Mouse (Mus musculus) embryonic facial prominence, embryonic 11.5 days (tissue): ENCODE results near the gene Drosha. TPM values are rescaled to one million over a fixed set of nuclear protein-coding genes. Genes with fewer than 3 reads are reported as not detected.

Experiments used
- ATAC-seq: fragments of 200-750 bp; cut with Nextera tagmentation; replicated peaks from 2 replicates; pipeline ENCODE4 v1.8.0; 2017; ENCODE audit warnings: low read depth; ENCODE audit not compliant: insufficient number of reproducible peaks, low FRiP score, low TSS enrichment
- DNase-seq: peaks from one replicate; pipeline ENCODE4 v3.0.0-alpha.2; 2015; ENCODE audit warnings: low spot score
- H3K27ac ChIP-seq: fragments of 300-500 bp; sonication (generic); replicated peaks from 2 replicates; pipeline ENCODE4 v1.5.1; 2014; ENCODE audit warnings: mild to moderate bottlenecking, low read depth, low read length, control low read depth
- H3K27me3 ChIP-seq: fragments of 300-500 bp; sonication (generic); 2 replicates; pipeline ENCODE4 v1.6.1; 2014; ENCODE audit warnings: mild to moderate bottlenecking, low read length, moderate library complexity, mixed read lengths; ENCODE audit not compliant: control insufficient read depth, insufficient read depth
- H3K36me3 ChIP-seq: fragments of 300-500 bp; sonication (generic); replicated peaks from 2 replicates; pipeline ENCODE4 v1.6.1; 2014; ENCODE audit warnings: low read depth, mild to moderate bottlenecking, low read length, moderate library complexity, mixed read lengths; ENCODE audit not compliant: control insufficient read depth, insufficient read depth
- H3K4me1 ChIP-seq: fragments of 300-500 bp; sonication (generic); 2 replicates; pipeline ENCODE4 v1.6.1; 2014; ENCODE audit warnings: low read length, mixed read lengths; ENCODE audit not compliant: control insufficient read depth, insufficient read depth
- H3K4me2 ChIP-seq: fragments of 300-500 bp; sonication (generic); 2 replicates; pipeline ENCODE4 v1.6.1; 2014; ENCODE audit warnings: low read depth, mild to moderate bottlenecking, control low read depth, low read length, moderate library complexity
- H3K4me3 ChIP-seq: fragments of 300-500 bp; sonication (generic); 2 replicates; pipeline ENCODE4 v1.5.1; 2014; ENCODE audit warnings: low read depth, low read length, control low read depth
- H3K9ac ChIP-seq: fragments of 300-500 bp; sonication (generic); replicated peaks from 2 replicates; pipeline ENCODE4 v1.6.1; 2014; ENCODE audit warnings: mild to moderate bottlenecking, control low read depth, low read length
- H3K9me3 ChIP-seq: fragments of 300-500 bp; sonication (generic); replicated peaks from 2 replicates; pipeline ENCODE4 v1.6.1; 2016; ENCODE audit warnings: mild to moderate bottlenecking, low read length, inconsistent platforms, mixed read lengths; ENCODE audit not compliant: control insufficient read depth
- WGBS: fragments of 180-500 bp; shearing (Covaris S2); extraction: QIAGEN DNeasy Blood & Tissue Kit; methylation state at CpG from one replicate; pipeline ENCODE4 v1.1.7; 2014; 5-methylcytosine and 5-hydroxymethylcytosine counted together
- polyA plus RNA-seq: library from polyadenylated mRNA; unstranded; fragments of >200 nt; fragmentation: Nextera tagmentation; extraction: Ambion mirVana; gene quantifications from 2 replicates; pipeline ENCODE4 v1.2.1, GENCODE M21; 2014

The Drosha gene
- polyA plus RNA-seq, 1 experiment from 2014 or later, result 79.0 TPM

GRCm38 (mm10) chr15:12817592-12817991 lies 7.0 kb upstream of the Drosha start:
- Histone ChIP-seq H3K4me2 (no peak overlapping the region), H3K27ac (no peak overlapping the region), H3K4me3 (no peak overlapping the region), H3K9ac (no peak overlapping the region), H3K4me1 (no peaks in the 10 kb centered on the region), H3K9me3 (no peaks in the 10 kb centered on the region), H3K27me3 (no peaks in the 10 kb centered on the region), H3K36me3 (peaks cover 24% of the 10 kb centered on the region)
- 96% methylated on average over 8 of the region's 8 CpGs for WGBS
- no peak for ATAC-seq
- DNase-seq, result no peak

- peaks cover 10% of the 10 kb centered on the region; the same call in 1 of the 2 replicates for H3K36me3 ChIP-seq
- ATAC-seq, result no peak
- no peak for DNase-seq
- H3K9ac ChIP-seq, result no peak overlapping the region
- no peaks in the 10 kb centered on the region for H3K9me3 ChIP-seq
- H3K4me3 ChIP-seq, result no peak overlapping the region
- H3K27ac ChIP-seq, result no peak overlapping the region
- no peaks in the 10 kb centered on the region for H3K27me3 ChIP-seq
- no peak overlapping the region for H3K4me2 ChIP-seq
- H3K4me1 ChIP-seq, result no peaks in the 10 kb centered on the region; the same call in 1 of the 2 replicates
- WGBS, result 68% methylated on average over 9 of the region's 9 CpGs
Observed at GRCm38 (mm10) chr15:12822416-12823395, 1.9 kb upstream of the Drosha start.

- H3K9me3 ChIP-seq, result no peaks in the 10 kb centered on the region
- H3K27me3 ChIP-seq, result no peaks in the 10 kb centered on the region
- WGBS, result 95% methylated on average over 2 of the region's 2 CpGs
- DNase-seq (no peak), ATAC-seq (no peak)
- H3K9ac ChIP-seq, result peak overlapping the region; percentile 88
- peak overlapping the region; percentile 78 for H3K4me3 ChIP-seq
- peak overlapping the region; percentile 54 for H3K4me2 ChIP-seq
- H3K4me1 ChIP-seq, result no peaks in the 10 kb centered on the region; the same call in 1 of the 2 replicates
- H3K27ac ChIP-seq, result no peak overlapping the region
- H3K36me3 ChIP-seq, result peaks cover 5% of the 10 kb centered on the region; the same call in 1 of the 2 replicates
Observed at GRCm38 (mm10) chr15:12823455-12824119, 1.0 kb upstream of the Drosha start.

GRCm38 (mm10) chr15:12824965-12825364 lies 350 bp downstream of the Drosha start:
- H3K36me3 ChIP-seq, result peaks cover 7% of the 10 kb centered on the region
- DNase-seq (peak; percentile 51), ATAC-seq (no peak; the same call in 1 of the 2 replicates)
- H3K27ac ChIP-seq, result peak overlapping the region; percentile 52; the same call in 1 of the 2 replicates
- H3K9ac ChIP-seq, result peak overlapping the region; percentile 79
- WGBS, result under 1% methylated on average over 31 of the region's 31 CpGs
- H3K4me1 ChIP-seq, result no peaks in the 10 kb centered on the region; the same call in 1 of the 2 replicates
- no peaks in the 10 kb centered on the region for H3K9me3 ChIP-seq
- peak overlapping the region; percentile 61 for H3K4me2 ChIP-seq
- no peaks in the 10 kb centered on the region for H3K27me3 ChIP-seq
- H3K4me3 ChIP-seq, result peak overlapping the region; percentile 78

- no peaks in the 10 kb centered on the region; the same call in 1 of the 2 replicates for H3K4me1 ChIP-seq
- H3K27ac ChIP-seq, result no peak overlapping the region
- H3K4me3 ChIP-seq, result peak overlapping the region; percentile 78
- H3K9me3 ChIP-seq, result no peaks in the 10 kb centered on the region
- ATAC-seq (no peak), DNase-seq (no peak)
- 60% methylated on average over 12 of the region's 12 CpGs for WGBS
- no peaks in the 10 kb centered on the region for H3K27me3 ChIP-seq
- peak overlapping the region; percentile 79 for H3K9ac ChIP-seq
- H3K4me2 ChIP-seq, result peak overlapping the region; percentile 61
- H3K36me3 ChIP-seq, result peaks cover 7% of the 10 kb centered on the region
Observed at GRCm38 (mm10) chr15:12825408-12825807, 793 bp downstream of the Drosha start.

- WGBS, result 95% methylated on average over 3 of the region's 3 CpGs
- Histone ChIP-seq H3K27ac (no peak overlapping the region), H3K4me3 (no peak overlapping the region), H3K9me3 (no peaks in the 10 kb centered on the region), H3K36me3 (peaks cover 7% of the 10 kb centered on the region), H3K27me3 (no peaks in the 10 kb centered on the region), H3K9ac (no peak overlapping the region), H3K4me1 (no peaks in the 10 kb centered on the region), H3K4me2 (no peak overlapping the region)
- ATAC-seq, result no peak
- DNase-seq, result no peak
Observed at GRCm38 (mm10) chr15:12829878-12830277, 5.3 kb downstream of the Drosha start.

- H3K36me3 ChIP-seq, result peaks cover 10% of the 10 kb centered on the region
- H3K4me2 ChIP-seq, result no peak overlapping the region
- 97% methylated on average over 4 of the region's 4 CpGs for WGBS
Observed at GRCm38 (mm10) chr15:12832599-12832998, 8.0 kb downstream of the Drosha start.

More at GRCm38 (mm10) chr15:12832599-12832998, 8.0 kb downstream of the Drosha start:
- ATAC-seq (no peak), DNase-seq (no peak)
- Histone ChIP-seq H3K4me1 (no peaks in the 10 kb centered on the region), H3K27ac (no peak overlapping the region), H3K27me3 (no peaks in the 10 kb centered on the region), H3K9ac (no peak overlapping the region), H3K9me3 (no peaks in the 10 kb centered on the region), H3K4me3 (no peak overlapping the region)
